Mouse (Mus musculus) megakaryocyte, embryonic 14.5 days (primary cell): ENCODE results near the gene Elovl5.

Experiments used
- FLI1 ChIP-seq: IDR thresholded peaks from 2 replicates; pipeline ENCODE4 v1.6.1; 2012; ENCODE audit warnings: low read length, inconsistent platforms, mixed read lengths
- GATA1 ChIP-seq: IDR thresholded peaks from 3 replicates; pipeline ENCODE4 v1.6.1; 2012; ENCODE audit warnings: mixed read lengths, low read length, inconsistent platforms, borderline replicate concordance

- TF ChIP-seq GATA1: no peak
- no peak for TF ChIP-seq FLI1
These were observed 94.9 kb downstream of the Elovl5 start for GRCm38 (mm10) chr9:78012066-78012465.
